In genomic region chr12:108888632-108889031, GRCm38 (mm10) we compare ENCODE assay signal across 28 mouse cellular contexts. TPM values are rescaled to one million over a fixed set of nuclear protein-coding genes. Genes with fewer than 3 reads are reported as not detected.
DNase-seq lines count a peak whose midpoint lies in the region; ATAC-seq and TF ChIP-seq lines count a peak whose summit lies in the region.
"Had no signal": no experiment of that assay in that cellular context is flagged by ENCODE, and none has a peak within 500 bp of the region (broad histone marks: within the 10 kb centered on the region; RNA-seq: fewer than 3 reads in every experiment).

No protein-coding gene starts in this region.

- no peaks in the 10 kb centered on the region for H3K27me3 ChIP-seq in intestine, postnatal 0 days (replicated peaks; ENCODE audit: control insufficient read depth, insufficient read depth, low read length)
- H3K27me3 ChIP-seq in intestine, embryonic 16.5 days (replicated peaks; ENCODE audit: control insufficient read depth, insufficient read depth, low read length): no peaks in the 10 kb centered on the region
- H3K27me3 ChIP-seq in small intestine, adult 2 months (ENCODE audit: control insufficient read depth, insufficient read depth, low read length): no peaks in the 10 kb centered on the region
- no peaks in the 10 kb centered on the region for H3K27me3 ChIP-seq in forebrain, embryonic 10.5 days (ENCODE audit: poor library complexity, severe bottlenecking)
- H3K27me3 ChIP-seq: CH12.LX; embryonic facial prominence, embryonic 13.5 days; embryonic facial prominence, embryonic 15.5 days; forebrain, embryonic 13.5 days; forebrain, embryonic 15.5 days; Patski had no signal

- ATAC-seq in intestine, postnatal 0 days: no peak
- ATAC-seq in intestine, embryonic 16.5 days: no peak
- ATAC-seq: activated CD4-positive, CD25-positive, alpha-beta regulatory T cell, adult 4 months; CD4-positive, CD25-positive, alpha-beta regulatory T cell, adult 4 months; forebrain, embryonic 13.5 days; forebrain, embryonic 15.5 days; Patski had no signal

- no peak for TF ChIP-seq POLR2A in lung, adult 2 months (IDR thresholded peaks at IDR 0.05; ENCODE audit: borderline replicate concordance, extremely low read depth, low read depth, low read length)
- no peak for TF ChIP-seq POLR2A in small intestine, adult 2 months (IDR thresholded peaks at IDR 0.05; ENCODE audit: low read depth, low read length)

- H3K4me2 ChIP-seq in intestine, postnatal 0 days (replicated peaks; ENCODE audit: low read depth): no peak overlapping the region
- H3K4me2 ChIP-seq in intestine, embryonic 16.5 days (ENCODE audit: low read depth, low read length): no peak overlapping the region
- H3K4me2 ChIP-seq: embryonic facial prominence, embryonic 13.5 days; embryonic facial prominence, embryonic 15.5 days; forebrain, embryonic 13.5 days; forebrain, embryonic 15.5 days had no signal

- no peak overlapping the region for H3K9ac ChIP-seq in intestine, postnatal 0 days (ENCODE audit: low read depth, low read length)
- no peak overlapping the region for H3K9ac ChIP-seq in intestine, embryonic 16.5 days (ENCODE audit: low read depth, low read length)
- H3K9ac ChIP-seq: embryonic facial prominence, embryonic 13.5 days; embryonic facial prominence, embryonic 15.5 days; forebrain, embryonic 13.5 days; forebrain, embryonic 15.5 days had no signal

- peak; percentile 32 for DNase-seq in lung, adult 2 months
- DNase-seq in lung, postnatal 4 days: no peak
- peak; percentile 70 for DNase-seq in lung, postnatal 25 days (ENCODE audit: low spot score)
- no peak for DNase-seq in forebrain, embryonic 10.5 days (ENCODE audit: extremely low spot score, low spot score)
- no peak for DNase-seq in layer of hippocampus, adult 9-11 months
- DNase-seq: adrenal gland, adult 8-10 months; adrenal gland, postnatal 14 days; adrenal gland, postnatal 36 days; B cell, adult 2 months; cerebellum, adult 11-12 months; cerebellum, adult 8-10 months; cerebellum, adult 9-11 months; cerebellum, postnatal 14 days; cerebellum, postnatal 36 days; embryo, embryonic 11 days had no signal

- 77% methylated on average over 4 of the region's 4 CpGs for WGBS in intestine, postnatal 0 days
- WGBS in intestine, embryonic 16.5 days: 66% methylated on average over 4 of the region's 4 CpGs
- 23% methylated on average over 4 of the region's 4 CpGs for WGBS in lung, adult 2 months
- 28% methylated on average over 4 of the region's 4 CpGs for WGBS in small intestine, adult 2 months
- WGBS in forebrain, embryonic 10.5 days: 66% methylated on average over 4 of the region's 4 CpGs

- 0 out of 2 replicates have a peak overlapping the region, but pooled peaks have one; percentile 21 for H3K27ac ChIP-seq in intestine, postnatal 0 days (ENCODE audit: low read depth, low read length)
- no peak overlapping the region for H3K27ac ChIP-seq in intestine, embryonic 16.5 days (ENCODE audit: low read length)
- H3K27ac ChIP-seq in small intestine, adult 2 months (ENCODE audit: insufficient read depth, low read depth, low read length): 0 out of 2 replicates have a peak overlapping the region, but pooled peaks have one; percentile 22
- H3K27ac ChIP-seq in forebrain, embryonic 10.5 days: no peak overlapping the region
- H3K27ac ChIP-seq: embryonic facial prominence, embryonic 13.5 days; embryonic facial prominence, embryonic 15.5 days; forebrain, embryonic 13.5 days; forebrain, embryonic 15.5 days had no signal

- H3K4me3 ChIP-seq in intestine, postnatal 0 days (ENCODE audit: low read depth, low read length): no peak overlapping the region
- no peak overlapping the region for H3K4me3 ChIP-seq in intestine, embryonic 16.5 days (ENCODE audit: low read length)
- no peak overlapping the region for H3K4me3 ChIP-seq in lung, adult 2 months (replicated peaks; ENCODE audit: extremely low read depth, low read depth, low read length)
- no peak overlapping the region for H3K4me3 ChIP-seq in small intestine, adult 2 months (ENCODE audit: low read depth, low read length)
- no peak overlapping the region for H3K4me3 ChIP-seq in forebrain, embryonic 10.5 days
- H3K4me3 ChIP-seq: embryonic facial prominence, embryonic 13.5 days; embryonic facial prominence, embryonic 15.5 days; erythroblast, embryonic 14.5 days; forebrain, embryonic 13.5 days; forebrain, embryonic 15.5 days had no signal

- H3K4me1 ChIP-seq in intestine, postnatal 0 days (replicated peaks; ENCODE audit: control insufficient read depth, insufficient read depth, low read length): 0 out of 2 replicates have a peak, but pooled peaks cover 3% of the 10 kb centered on the region
- peaks cover 11% of the 10 kb centered on the region; the same call in 1 of the 2 replicates for H3K4me1 ChIP-seq in intestine, embryonic 16.5 days (ENCODE audit: control insufficient read depth, insufficient read depth, low read length)
- H3K4me1 ChIP-seq in lung, adult 2 months (ENCODE audit: control insufficient read depth, insufficient read depth, low read length): peaks cover 35% of the 10 kb centered on the region
- H3K4me1 ChIP-seq in small intestine, adult 2 months (ENCODE audit: control insufficient read depth, insufficient read depth, insufficient read length, low read length): peaks cover 10% of the 10 kb centered on the region; the same call in 1 of the 2 replicates
- peaks cover 15% of the 10 kb centered on the region for H3K4me1 ChIP-seq in forebrain, embryonic 10.5 days

- no peaks in the 10 kb centered on the region for H3K9me3 ChIP-seq in intestine, postnatal 0 days (ENCODE audit: control insufficient read depth)
- H3K9me3 ChIP-seq in intestine, embryonic 16.5 days (ENCODE audit: control insufficient read depth, low read length): no peaks in the 10 kb centered on the region
- H3K9me3 ChIP-seq in forebrain, embryonic 10.5 days: no peaks in the 10 kb centered on the region
- H3K9me3 ChIP-seq: embryonic facial prominence, embryonic 13.5 days; embryonic facial prominence, embryonic 15.5 days; forebrain, embryonic 13.5 days; forebrain, embryonic 15.5 days; G1E had no signal

- H3K36me3 ChIP-seq in intestine, postnatal 0 days (ENCODE audit: control insufficient read depth, insufficient read depth): peaks cover 49% of the 10 kb centered on the region
- H3K36me3 ChIP-seq in intestine, embryonic 16.5 days (ENCODE audit: control insufficient read depth, insufficient read depth, low read length): peaks cover 6% of the 10 kb centered on the region; the same call in 1 of the 2 replicates
- H3K36me3 ChIP-seq in small intestine, adult 2 months (ENCODE audit: control insufficient read depth, insufficient read depth, low read length): peaks cover 40% of the 10 kb centered on the region
- H3K36me3 ChIP-seq in forebrain, embryonic 10.5 days (replicated peaks): peaks cover 78% of the 10 kb centered on the region

- no peak for TF ChIP-seq CTCF in intestine, postnatal 0 days (IDR thresholded peaks at IDR 0.05; ENCODE audit: low read depth)
- no peak for TF ChIP-seq CTCF in lung, adult 2 months (IDR thresholded peaks at IDR 0.05; ENCODE audit: insufficient read depth, low read length)
- TF ChIP-seq CTCF in small intestine, adult 2 months (IDR thresholded peaks at IDR 0.05; ENCODE audit: extremely low read depth, insufficient read length, insufficient replicate concordance, low read depth, low read length): no peak

RNA-seq across cellular contexts. Expression of gene Wdr25, which starts 4.8 kb away (rescaled TPM):
- 2.7 and 2.9 TPM in 2 replicates for polyA plus RNA-seq in intestine, postnatal 0 days (2015; fragmentation: Nextera tagmentation; extraction: Ambion mirVana)
- polyA plus RNA-seq in intestine, embryonic 16.5 days (2015; fragmentation: Nextera tagmentation; extraction: Ambion mirVana): 6.9 TPM in 2 replicates
- polyA plus RNA-seq in lung, adult 2 months (2012; rRNA removed): 15.7 and 18.3 TPM in 2 replicates
- polyA plus RNA-seq in small intestine, adult 2 months (2012; rRNA removed): 2.3 and 8.8 TPM in 2 replicates
- polyA plus RNA-seq in forebrain, embryonic 10.5 days (2016; fragmentation: Nextera tagmentation; extraction: Ambion mirVana): 9.4 and 9.9 TPM in 2 replicates

RNA-seq across cellular contexts. Expression of gene Wars, which starts 5.3 kb away (rescaled TPM):
- 34.5 and 36.5 TPM in 2 replicates for polyA plus RNA-seq in intestine, postnatal 0 days (2015; fragmentation: Nextera tagmentation; extraction: Ambion mirVana)
- polyA plus RNA-seq in intestine, embryonic 16.5 days (2015; fragmentation: Nextera tagmentation; extraction: Ambion mirVana): 79.9 and 82.8 TPM in 2 replicates
- 119 and 127 TPM in 2 replicates for polyA plus RNA-seq in lung, adult 2 months (2012; rRNA removed)
- polyA plus RNA-seq in small intestine, adult 2 months (2012; rRNA removed): 49.6 and 65.7 TPM in 2 replicates
- 152 and 157 TPM in 2 replicates for polyA plus RNA-seq in forebrain, embryonic 10.5 days (2016; fragmentation: Nextera tagmentation; extraction: Ambion mirVana)

RNA-seq across cellular contexts. Expression of gene Slc25a47, which starts 52.8 kb away (rescaled TPM):
- polyA plus RNA-seq in intestine, postnatal 0 days (2015; fragmentation: Nextera tagmentation; extraction: Ambion mirVana): 4.7 and 5.1 TPM in 2 replicates
- 9.1 and 9.2 TPM in 2 replicates for polyA plus RNA-seq in intestine, embryonic 16.5 days (2015; fragmentation: Nextera tagmentation; extraction: Ambion mirVana)
- 13.7 and 14.7 TPM in 2 replicates for polyA plus RNA-seq in lung, adult 2 months (2012; rRNA removed)
- 6.4 and 7.9 TPM in 2 replicates for polyA plus RNA-seq in small intestine, adult 2 months (2012; rRNA removed)
- 9.8 and 11.9 TPM in 2 replicates for polyA plus RNA-seq in forebrain, embryonic 10.5 days (2016; fragmentation: Nextera tagmentation; extraction: Ambion mirVana)

RNA-seq across cellular contexts. Expression of gene Slc25a29, which starts 52.9 kb away (rescaled TPM):
- polyA plus RNA-seq in intestine, postnatal 0 days (2015; fragmentation: Nextera tagmentation; extraction: Ambion mirVana): 1.8 and 1.9 TPM in 2 replicates
- polyA plus RNA-seq in intestine, embryonic 16.5 days (2015; fragmentation: Nextera tagmentation; extraction: Ambion mirVana): 4.6 and 5.8 TPM in 2 replicates
- polyA plus RNA-seq in lung, adult 2 months (2012; rRNA removed): 15.1 and 19.0 TPM in 2 replicates
- polyA plus RNA-seq in small intestine, adult 2 months (2012; rRNA removed): 4.0 and 4.9 TPM in 2 replicates
- 11.7 and 12.1 TPM in 2 replicates for polyA plus RNA-seq in forebrain, embryonic 10.5 days (2016; fragmentation: Nextera tagmentation; extraction: Ambion mirVana)

Comparison
In these comparisons a context has a peak if more than half of its experiments do, and no peak if none do; other contexts are left out.
1. H3K27ac ChIP-seq: peak in intestine, postnatal 0 days (single experiment) and small intestine, adult 2 months (single experiment); none in intestine, embryonic 16.5 days (single experiment) and forebrain, embryonic 10.5 days (single experiment).
2. DNase-seq: peak in lung, adult 2 months (single experiment) and lung, postnatal 25 days (single experiment); none in lung, postnatal 4 days (0 of 2), forebrain, embryonic 10.5 days (single experiment) and layer of hippocampus, adult 9-11 months (single experiment).